ENCODE assay signal across 8 mouse cellular contexts in genomic region chr17:45595736-45596390, GRCm38 (mm10). TPM values are rescaled to one million over a fixed set of nuclear protein-coding genes. Genes with fewer than 3 reads are reported as not detected.
DNase-seq lines count a peak whose midpoint lies in the region; ATAC-seq and TF ChIP-seq lines count a peak whose summit lies in the region.

No protein-coding gene starts in this region.

- no peak for TF ChIP-seq POLR2A in limb, embryonic 14.5 days (IDR thresholded peaks at IDR 0.05; ENCODE audit: borderline replicate concordance, extremely low read depth, insufficient read depth, insufficient read length)

- no peaks in the 10 kb centered on the region for H3K9me3 ChIP-seq in heart, embryonic 12.5 days (replicated peaks)
- no peaks in the 10 kb centered on the region for H3K9me3 ChIP-seq in E14TG2a.4 (ENCODE audit: low read length)
- H3K9me3 ChIP-seq in forebrain, embryonic 10.5 days, result no peaks in the 10 kb centered on the region
- H3K9me3 ChIP-seq in limb, embryonic 14.5 days (ENCODE audit: control insufficient read depth, low read length), result no peaks in the 10 kb centered on the region
- no peaks in the 10 kb centered on the region for H3K9me3 ChIP-seq in stomach, embryonic 16.5 days (replicated peaks; ENCODE audit: control insufficient read depth, low read length)

- peak overlapping the region; percentile 35; the same call in 1 of the 2 replicates for H3K27ac ChIP-seq in heart, embryonic 12.5 days (ENCODE audit: poor library complexity, severe bottlenecking)
- peak overlapping the region; percentile 86 for H3K27ac ChIP-seq in forebrain, embryonic 10.5 days
- H3K27ac ChIP-seq in limb, embryonic 14.5 days (replicated peaks; ENCODE audit: low read depth, low read length), result peak overlapping the region; percentile 52; the same call in 1 of the 2 replicates
- peak overlapping the region; percentile 1; the same call in 1 of the 2 replicates for H3K27ac ChIP-seq in stomach, embryonic 16.5 days (ENCODE audit: low read length)

- DNase-seq in heart, adult 9 months (ENCODE audit: low spot score in 2 of 2), result no peak
- DNase-seq in forebrain, embryonic 10.5 days (ENCODE audit: extremely low spot score, low spot score), result no peak
- DNase-seq in limb, embryonic 14.5 days (ENCODE audit: low spot score), result no peak
- no peak for DNase-seq in gastrocnemius, postnatal 10 days
- DNase-seq in embryo, embryonic 10 days (ENCODE audit: low spot score), result no peak

- peaks cover 8% of the 10 kb centered on the region; the same call in 1 of the 2 replicates for H3K27me3 ChIP-seq in heart, embryonic 12.5 days (replicated peaks)
- no peaks in the 10 kb centered on the region for H3K27me3 ChIP-seq in E14TG2a.4 (ENCODE audit: insufficient read depth, low read length)
- peaks cover 96% of the 10 kb centered on the region for H3K27me3 ChIP-seq in forebrain, embryonic 10.5 days (ENCODE audit: poor library complexity, severe bottlenecking)
- 0 out of 2 replicates have a peak, but pooled peaks cover 9% of the 10 kb centered on the region for H3K27me3 ChIP-seq in limb, embryonic 14.5 days (ENCODE audit: control insufficient read depth, insufficient read depth, low read length)
- H3K27me3 ChIP-seq in stomach, embryonic 16.5 days (ENCODE audit: control insufficient read depth, insufficient read depth, low read length), result 0 out of 2 replicates have a peak, but pooled peaks cover 3% of the 10 kb centered on the region

- peak overlapping the region; percentile 87 for H3K9ac ChIP-seq in heart, embryonic 12.5 days
- peak overlapping the region; percentile 55 for H3K9ac ChIP-seq in limb, embryonic 14.5 days (ENCODE audit: low read depth, low read length, severe bottlenecking)
- H3K9ac ChIP-seq in stomach, embryonic 16.5 days (ENCODE audit: low read length), result peak overlapping the region; percentile 71

- no peak for TF ChIP-seq CTCF in E14TG2a.4 (conservative IDR thresholded peaks at IDR 0.05; ENCODE audit: low read length)

- no peaks in the 10 kb centered on the region; the same call in 1 of the 2 replicates for H3K36me3 ChIP-seq in heart, embryonic 12.5 days
- peaks cover 49% of the 10 kb centered on the region for H3K36me3 ChIP-seq in E14TG2a.4 (ENCODE audit: insufficient read depth, low read length)
- H3K36me3 ChIP-seq in forebrain, embryonic 10.5 days (replicated peaks), result no peaks in the 10 kb centered on the region
- no peaks in the 10 kb centered on the region for H3K36me3 ChIP-seq in limb, embryonic 14.5 days (ENCODE audit: control insufficient read depth, insufficient read depth, low read length)
- no peaks in the 10 kb centered on the region for H3K36me3 ChIP-seq in stomach, embryonic 16.5 days (ENCODE audit: control insufficient read depth, insufficient read depth, low read length)

- peak; percentile 12; the same call in 1 of the 2 replicates for ATAC-seq in heart, embryonic 12.5 days (ENCODE audit: insufficient number of reproducible peaks, low FRiP score)
- ATAC-seq in limb, embryonic 14.5 days (ENCODE audit: low FRiP score, low read depth), result peak; percentile 27; the same call in 1 of the 2 replicates
- ATAC-seq in stomach, embryonic 16.5 days (ENCODE audit: insufficient read depth, low FRiP score), result no peak

- WGBS in heart, embryonic 12.5 days, result 9% methylated on average over 23 of the region's 23 CpGs
- 3% methylated on average over 23 of the region's 23 CpGs for WGBS in forebrain, embryonic 10.5 days
- 7% methylated on average over 19 of the region's 23 CpGs for WGBS in limb, embryonic 14.5 days
- 10% methylated on average over 23 of the region's 23 CpGs for WGBS in stomach, embryonic 16.5 days

- peak overlapping the region; percentile 99 for H3K4me2 ChIP-seq in heart, embryonic 12.5 days
- H3K4me2 ChIP-seq in limb, embryonic 14.5 days (replicated peaks; ENCODE audit: low read depth, low read length, severe bottlenecking), result peak overlapping the region; percentile 88
- peak overlapping the region; percentile 85 for H3K4me2 ChIP-seq in stomach, embryonic 16.5 days (ENCODE audit: low read depth, low read length)

- peak overlapping the region; percentile 66 for H3K4me3 ChIP-seq in heart, embryonic 12.5 days
- H3K4me3 ChIP-seq in E14TG2a.4 (replicated peaks; ENCODE audit: low read length), result peak overlapping the region; percentile 98
- H3K4me3 ChIP-seq in forebrain, embryonic 10.5 days, result peak overlapping the region; percentile 65
- H3K4me3 ChIP-seq in limb, embryonic 14.5 days (replicated peaks; ENCODE audit: low read length), result peak overlapping the region; percentile 47
- peak overlapping the region; percentile 54 for H3K4me3 ChIP-seq in stomach, embryonic 16.5 days (replicated peaks; ENCODE audit: low read length)

- peaks cover 81% of the 10 kb centered on the region for H3K4me1 ChIP-seq in heart, embryonic 12.5 days (replicated peaks)
- H3K4me1 ChIP-seq in E14TG2a.4 (replicated peaks; ENCODE audit: low read depth, low read length), result peaks cover 86% of the 10 kb centered on the region
- peaks cover 91% of the 10 kb centered on the region for H3K4me1 ChIP-seq in forebrain, embryonic 10.5 days
- H3K4me1 ChIP-seq in limb, embryonic 14.5 days (ENCODE audit: control insufficient read depth, insufficient read depth, low read length), result peaks cover 48% of the 10 kb centered on the region
- H3K4me1 ChIP-seq in stomach, embryonic 16.5 days (ENCODE audit: control insufficient read depth, insufficient read depth, low read length), result peaks cover 68% of the 10 kb centered on the region

RNA-seq across cellular contexts. Expression of gene Slc29a1, which starts 3.5 kb away (rescaled TPM):
- polyA plus RNA-seq in heart, embryonic 12.5 days (2016; fragmentation: Nextera tagmentation; extraction: Ambion mirVana), result 68.3 and 74.1 TPM in 2 replicates
- polyA plus RNA-seq in forebrain, embryonic 10.5 days (2016; fragmentation: Nextera tagmentation; extraction: Ambion mirVana), result 70.3 and 76.3 TPM in 2 replicates
- polyA plus RNA-seq in limb, embryonic 14.5 days (2012; rRNA removed), result 122 and 157 TPM in 2 replicates
- 94.5 and 103 TPM in 2 replicates for polyA plus RNA-seq in limb, embryonic 14.5 days (2014; fragmentation: Nextera tagmentation; extraction: Ambion mirVana)
- 85.3 and 90.0 TPM in 2 replicates for polyA plus RNA-seq in stomach, embryonic 16.5 days (2015; fragmentation: Nextera tagmentation; extraction: Ambion mirVana)
- 100 to 1,000 TPM in 1 of 2 experiments, 10 to 100 TPM in 1; 97.4 to 114 TPM for total RNA-seq in gastrocnemius, postnatal 10 days (2021)

RNA-seq across cellular contexts. Expression of gene Mymx, which starts 6.0 kb away (rescaled TPM):
- polyA plus RNA-seq in heart, embryonic 12.5 days (2016; fragmentation: Nextera tagmentation; extraction: Ambion mirVana), result 0.24 and 0.92 TPM in 2 replicates
- polyA plus RNA-seq in forebrain, embryonic 10.5 days (2016; fragmentation: Nextera tagmentation; extraction: Ambion mirVana), result 0.27 and 0.30 TPM in 2 replicates
- 53.5 and 60.7 TPM in 2 replicates for polyA plus RNA-seq in limb, embryonic 14.5 days (2012; rRNA removed)
- 27.2 and 37.8 TPM in 2 replicates for polyA plus RNA-seq in limb, embryonic 14.5 days (2014; fragmentation: Nextera tagmentation; extraction: Ambion mirVana)
- polyA plus RNA-seq in stomach, embryonic 16.5 days (2015; fragmentation: Nextera tagmentation; extraction: Ambion mirVana), result 0.67 and 3.5 TPM in 2 replicates
- 10 to 100 TPM; 16.1 to 18.7 TPM for total RNA-seq in gastrocnemius, postnatal 10 days (2021)

RNA-seq across cellular contexts. Expression of gene Hsp90ab1, which starts 22.8 kb away (rescaled TPM):
- polyA plus RNA-seq in heart, embryonic 12.5 days (2016; fragmentation: Nextera tagmentation; extraction: Ambion mirVana), result 1,306 and 1,316 TPM in 2 replicates
- polyA plus RNA-seq in forebrain, embryonic 10.5 days (2016; fragmentation: Nextera tagmentation; extraction: Ambion mirVana), result 2,210 and 2,220 TPM in 2 replicates
- polyA plus RNA-seq in limb, embryonic 14.5 days (2012; rRNA removed), result 788 and 951 TPM in 2 replicates
- polyA plus RNA-seq in limb, embryonic 14.5 days (2014; fragmentation: Nextera tagmentation; extraction: Ambion mirVana), result 1,382 and 1,446 TPM in 2 replicates
- 1,400 and 1,468 TPM in 2 replicates for polyA plus RNA-seq in stomach, embryonic 16.5 days (2015; fragmentation: Nextera tagmentation; extraction: Ambion mirVana)
- total RNA-seq in gastrocnemius, postnatal 10 days (2021), result 100 to 1,000 TPM; 900 to 909 TPM

RNA-seq across cellular contexts. Expression of gene Slc35b2, which starts 32.2 kb away (rescaled TPM):
- 85.6 and 89.6 TPM in 2 replicates for polyA plus RNA-seq in heart, embryonic 12.5 days (2016; fragmentation: Nextera tagmentation; extraction: Ambion mirVana)
- 114 and 117 TPM in 2 replicates for polyA plus RNA-seq in forebrain, embryonic 10.5 days (2016; fragmentation: Nextera tagmentation; extraction: Ambion mirVana)
- polyA plus RNA-seq in limb, embryonic 14.5 days (2012; rRNA removed), result 96.9 and 168 TPM in 2 replicates
- polyA plus RNA-seq in limb, embryonic 14.5 days (2014; fragmentation: Nextera tagmentation; extraction: Ambion mirVana), result 128 and 138 TPM in 2 replicates
- 115 and 117 TPM in 2 replicates for polyA plus RNA-seq in stomach, embryonic 16.5 days (2015; fragmentation: Nextera tagmentation; extraction: Ambion mirVana)
- total RNA-seq in gastrocnemius, postnatal 10 days (2021), result 10 to 100 TPM; 29.9 to 39.3 TPM

RNA-seq across cellular contexts. Expression of gene Nfkbie, which starts 40.4 kb away (rescaled TPM):
- 2.5 and 3.1 TPM in 2 replicates for polyA plus RNA-seq in heart, embryonic 12.5 days (2016; fragmentation: Nextera tagmentation; extraction: Ambion mirVana)
- polyA plus RNA-seq in forebrain, embryonic 10.5 days (2016; fragmentation: Nextera tagmentation; extraction: Ambion mirVana), result 6.6 and 6.9 TPM in 2 replicates
- polyA plus RNA-seq in limb, embryonic 14.5 days (2012; rRNA removed), result 3.6 and 4.3 TPM in 2 replicates
- 4.0 and 6.6 TPM in 2 replicates for polyA plus RNA-seq in limb, embryonic 14.5 days (2014; fragmentation: Nextera tagmentation; extraction: Ambion mirVana)
- polyA plus RNA-seq in stomach, embryonic 16.5 days (2015; fragmentation: Nextera tagmentation; extraction: Ambion mirVana), result 4.2 and 4.4 TPM in 2 replicates
- total RNA-seq in gastrocnemius, postnatal 10 days (2021), result 1 to 10 TPM; 1.3 to 2.3 TPM

Comparison
In these comparisons a context has a peak if more than half of its experiments do, and no peak if none do; other contexts are left out.
1. H3K27ac ChIP-seq: peak in every context shown above with its lines; median percentile 86 in forebrain, embryonic 10.5 days; 52 in limb, embryonic 14.5 days; 35 in heart, embryonic 12.5 days; 1 in stomach, embryonic 16.5 days.
2. H3K4me3 ChIP-seq: peak in every context shown above with its lines; median percentile 98 in E14TG2a.4; 66 in heart, embryonic 12.5 days; 65 in forebrain, embryonic 10.5 days; 54 in stomach, embryonic 16.5 days; 47 in limb, embryonic 14.5 days.